Mouse (Mus musculus) CH12.LX (cell line): Measurements from ENCODE around the gene Lamc2. TPM values are rescaled to one million over a fixed set of nuclear protein-coding genes. Genes with fewer than 3 reads are reported as not detected.

Source experiments
- DNase-seq: peaks from one replicate; pipeline ENCODE4 v3.0.0-alpha.2; 2013; ENCODE audit errors: extremely low read depth
- H3K27ac ChIP-seq: 2 replicates; pipeline ENCODE4 v1.5.1; 2012; ENCODE audit warnings: low read depth, mild to moderate bottlenecking, control low read depth, moderate library complexity; ENCODE audit not compliant: insufficient read depth
- H3K27me3 ChIP-seq: replicated peaks from 2 replicates; pipeline ENCODE3; 2012; ENCODE audit warnings: inconsistent platforms
- H3K36me3 ChIP-seq, 2 experiments: replicated peaks in 1 of 2; 2 replicates each; pipeline versions ENCODE3 to v1.6.1; 2012; ENCODE audit warnings: inconsistent platforms in 1 of 2, low read length in 1 of 2, mild to moderate bottlenecking in 1 of 2, mixed read lengths in 1 of 2, moderate library complexity in 1 of 2; ENCODE audit not compliant: control insufficient read depth in 1 of 2, insufficient read depth in 1 of 2
- H3K4me1 ChIP-seq, 2 experiments: 2 replicates each; pipeline ENCODE4 v1.6.1; 2012; ENCODE audit warnings: inconsistent platforms in 1 of 2, moderate library complexity in 1 of 2; ENCODE audit not compliant: insufficient read depth in 2 of 2, control insufficient read depth in 1 of 2
- H3K4me2 ChIP-seq: 2 replicates; pipeline ENCODE4 v1.6.1; 2012; ENCODE audit warnings: low read depth, mild to moderate bottlenecking, control low read depth; ENCODE audit not compliant: poor library complexity, insufficient read depth, severe bottlenecking
- H3K4me3 ChIP-seq, 3 experiments: fragments of 150-350 bp in 1 of 3; sonication (generic) in 1 of 3; replicated peaks in 1 of 3; 2 replicates each; pipeline versions ENCODE3 to v1.5.1; 2011 to 2012; ENCODE audit warnings: low read depth in 2 of 3, low read length in 2 of 3, mild to moderate bottlenecking in 2 of 3, moderate library complexity in 2 of 3, control low read depth in 1 of 3, improper control_type of control experiment in 1 of 3, inconsistent platforms in 1 of 3, mixed read lengths in 1 of 3; ENCODE audit not compliant: poor library complexity in 1 of 3
- H3K79me2 ChIP-seq: replicated peaks from 2 replicates; pipeline ENCODE4 v1.6.1; 2012; ENCODE audit warnings: mild to moderate bottlenecking, moderate library complexity; ENCODE audit not compliant: control insufficient read depth, poor library complexity, insufficient read depth, severe bottlenecking; ENCODE audit errors: extremely low read depth
- H3K9ac ChIP-seq: 2 replicates; pipeline ENCODE4 v1.6.1; 2012; ENCODE audit warnings: low read depth, mild to moderate bottlenecking, control low read depth, moderate library complexity; ENCODE audit not compliant: insufficient read depth
- H3K9me3 ChIP-seq: replicated peaks from 2 replicates; pipeline ENCODE3; 2012; ENCODE audit warnings: low read length, inconsistent platforms, mixed read lengths
- BHLHE40 ChIP-seq: IDR thresholded peaks from 2 replicates; pipeline ENCODE4 v1.6.1; 2011; ENCODE audit warnings: mild to moderate bottlenecking, low read depth, low read length, improper control_type of control experiment
- CHD1 ChIP-seq: IDR thresholded peaks from 2 replicates; pipeline ENCODE4 v1.6.1; 2012; ENCODE audit warnings: low read depth, low read length, improper control_type of control experiment, inconsistent platforms
- CHD2 ChIP-seq: IDR thresholded peaks from 2 replicates; pipeline ENCODE4 v1.6.1; 2011; ENCODE audit warnings: low read length, improper control_type of control experiment
- CTCF ChIP-seq, 2 experiments: IDR thresholded peaks in 1 of 2; conservative IDR thresholded peaks in 1 of 2; 2 replicates each; pipeline ENCODE4 v1.5.1; 2011 to 2012; ENCODE audit warnings: low read depth in 2 of 2, low read length in 2 of 2, improper control_type of control experiment in 1 of 2, inconsistent platforms in 1 of 2, mild to moderate bottlenecking in 1 of 2, moderate library complexity in 1 of 2
- E2F4 ChIP-seq: IDR thresholded peaks from 2 replicates; pipeline ENCODE4 v1.6.1; 2011; ENCODE audit warnings: low read depth, low read length, improper control_type of control experiment; ENCODE audit not compliant: insufficient replicate concordance
- ELF1 ChIP-seq: IDR thresholded peaks from 2 replicates; pipeline ENCODE4 v1.6.1; 2014; ENCODE audit warnings: low read depth, mild to moderate bottlenecking, inconsistent platforms, low read length, improper control_type of control experiment
- ETS1 ChIP-seq: conservative IDR thresholded peaks from 2 replicates; pipeline ENCODE4 v1.6.1; 2012; ENCODE audit warnings: low read depth, mild to moderate bottlenecking, inconsistent platforms, low read length, improper control_type of control experiment, moderate library complexity
- JUN ChIP-seq: IDR thresholded peaks from 2 replicates; pipeline ENCODE4 v1.6.1; 2011; ENCODE audit warnings: low read depth, mild to moderate bottlenecking, low read length, improper control_type of control experiment, moderate library complexity; ENCODE audit not compliant: insufficient read depth
- JUND ChIP-seq: conservative IDR thresholded peaks from 2 replicates; pipeline ENCODE4 v1.6.1; 2011; ENCODE audit warnings: low read depth, low read length, improper control_type of control experiment
- KAT2A ChIP-seq: IDR thresholded peaks from 2 replicates; pipeline ENCODE4 v1.6.1; 2012; ENCODE audit warnings: low read length, improper control_type of control experiment, inconsistent platforms; ENCODE audit not compliant: insufficient replicate concordance
- MAFK ChIP-seq: IDR thresholded peaks from 2 replicates; pipeline ENCODE4 v1.6.1; 2011; ENCODE audit warnings: low read length, improper control_type of control experiment; ENCODE audit not compliant: insufficient replicate concordance
- MAZ ChIP-seq: IDR thresholded peaks from 2 replicates; pipeline ENCODE4 v1.6.1; 2012; ENCODE audit warnings: low read depth, mild to moderate bottlenecking, inconsistent platforms, low read length, improper control_type of control experiment, moderate library complexity
- NRF1 ChIP-seq: IDR thresholded peaks from 2 replicates; pipeline ENCODE4 v1.6.1; 2014; ENCODE audit warnings: low read depth, mild to moderate bottlenecking, inconsistent platforms, low read length, improper control_type of control experiment, moderate library complexity
- PAX5 ChIP-seq: IDR thresholded peaks from 2 replicates; pipeline ENCODE4 v1.6.1; 2012; ENCODE audit warnings: low read length, inconsistent platforms, mixed read lengths
- POLR2A ChIP-seq: IDR thresholded peaks from 2 replicates; pipeline ENCODE4 v1.6.1; 2011; ENCODE audit warnings: low read depth, mild to moderate bottlenecking, improper control_type of control experiment, low read length
- POLR2AphosphoS2 ChIP-seq: IDR thresholded peaks from 2 replicates; pipeline ENCODE4 v1.6.1; 2011; ENCODE audit warnings: low read depth, low read length, improper control_type of control experiment
- SMC3 ChIP-seq: IDR thresholded peaks from 2 replicates; pipeline ENCODE4 v1.6.1; 2011; ENCODE audit warnings: low read depth, low read length, improper control_type of control experiment
- TBP ChIP-seq: conservative IDR thresholded peaks from 2 replicates; pipeline ENCODE4 v1.6.1; 2011; ENCODE audit warnings: low read depth, low read length, improper control_type of control experiment
- USF1 ChIP-seq: IDR thresholded peaks from 2 replicates; pipeline ENCODE4 v1.6.1; 2014; ENCODE audit warnings: low read depth, mild to moderate bottlenecking, inconsistent platforms, low read length, improper control_type of control experiment
- USF2 ChIP-seq: conservative IDR thresholded peaks from 2 replicates; pipeline ENCODE4 v1.6.1; 2011; ENCODE audit warnings: low read depth, low read length, improper control_type of control experiment
- ZKSCAN1 ChIP-seq: IDR thresholded peaks from 2 replicates; pipeline ENCODE4 v1.6.1; 2012; ENCODE audit warnings: low read depth, inconsistent platforms, low read length, improper control_type of control experiment, borderline replicate concordance
- ZMIZ1 ChIP-seq: IDR thresholded peaks from 2 replicates; pipeline ENCODE4 v1.6.1; 2012; ENCODE audit warnings: low read depth, mild to moderate bottlenecking, inconsistent platforms, low read length, improper control_type of control experiment
- ZNF384 ChIP-seq: IDR thresholded peaks from 2 replicates; pipeline ENCODE4 v1.6.1; 2012; ENCODE audit warnings: low read depth, low read length, improper control_type of control experiment, inconsistent platforms
- dilution Hi-C: fragments of 300-500 bp; cut with MboI; formaldehyde crosslinking; loops from 2 replicates; pipeline ENCODE4 v1.14.3; 2020; ENCODE audit warnings: low sequenced_read_pairs; ENCODE audit not compliant: extremely low pct_unique_long_range_greater_than_20kb, extremely low pct_ligation_motif_present
- in situ Hi-C: fragments of 300-500 bp; cut with MboI; formaldehyde crosslinking; loops from 3 replicates; pipeline ENCODE4 v1.14.3; 2019; ENCODE audit warnings: low sequenced_read_pairs, low pct_ligation_motif_present, low pct_unique_long_range_greater_than_20kb, mixed read lengths
- polyA plus RNA-seq: library from polyadenylated mRNA; unstranded; fragments of >175 nt; gene quantifications from 2 replicates; pipeline ENCODE4 v1.2.1, GENCODE M21; 2012; ENCODE audit warnings: low read depth; ENCODE audit not compliant: insufficient read length
- total RNA-seq, 2 experiments: library from RNA; depleted of rRNA; stranded (reverse); fragments of 300-350 nt in 1 of 2; fragments of >200 nt in 1 of 2; gene quantifications; 2 replicates each; pipeline ENCODE4 v1.2.3; 2012 to 2014

Gene Lamc2
- total and polyA plus RNA-seq, 3 experiments: 0.09 to 1.0 (median 0.25) TPM

DNA sequence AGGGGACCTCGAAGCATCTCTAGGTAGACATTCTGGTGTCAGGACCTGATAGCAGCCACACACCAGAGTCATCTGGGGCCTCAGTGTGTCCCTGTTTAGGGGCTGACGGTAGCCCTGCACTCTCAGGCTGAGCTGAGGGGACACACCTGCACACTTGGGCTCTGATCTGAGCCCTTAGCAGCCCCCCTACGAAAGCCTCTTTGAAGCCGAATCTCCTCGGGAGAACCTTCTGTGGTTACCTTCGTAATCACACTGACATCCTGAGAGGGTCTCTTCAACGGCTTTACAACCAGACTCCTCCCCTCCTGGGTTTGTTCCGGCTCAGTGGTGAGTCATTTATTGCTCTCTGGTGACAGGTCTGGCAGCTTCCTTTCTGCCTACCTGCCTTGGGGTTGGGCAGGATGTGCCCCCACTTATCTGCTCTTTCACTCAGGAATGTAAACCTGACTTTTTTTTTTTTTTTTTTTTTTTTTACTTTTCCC lies 45.5 kb downstream of the Lamc2 start:
- Histone ChIP-seq H3K4me2 (no peak overlapping the region), H3K4me3 (no peak overlapping the region), H3K36me3 (no peaks in the 10 kb centered on the region), H3K9ac (no peak overlapping the region), H3K9me3 (no peaks in the 10 kb centered on the region), H3K27me3 (no peaks in the 10 kb centered on the region), H3K79me2 (no peaks in the 10 kb centered on the region), H3K4me1 (peaks cover 3 to 7% of the 10 kb centered on the region in 2 experiments; a peak in 1 of 4 replicates), H3K27ac (no peak overlapping the region)
- in situ Hi-C loops: no loop called here
- peak; percentile 14 for DNase-seq
- TF ChIP-seq CTCF (conservative IDR thresholded peaks at IDR 0.05 in 1 of 2, IDR thresholded peaks at IDR 0.05 in 1 of 2; ENCODE audit: low read depth in 2 of 2, low read length in 2 of 2) (no peak), MAFK (no peak), ZNF384 (peak; percentile 48; the same call in 1 of the 2 replicates), CHD2 (no peak)
- dilution Hi-C loops: no loop called here

DNA sequence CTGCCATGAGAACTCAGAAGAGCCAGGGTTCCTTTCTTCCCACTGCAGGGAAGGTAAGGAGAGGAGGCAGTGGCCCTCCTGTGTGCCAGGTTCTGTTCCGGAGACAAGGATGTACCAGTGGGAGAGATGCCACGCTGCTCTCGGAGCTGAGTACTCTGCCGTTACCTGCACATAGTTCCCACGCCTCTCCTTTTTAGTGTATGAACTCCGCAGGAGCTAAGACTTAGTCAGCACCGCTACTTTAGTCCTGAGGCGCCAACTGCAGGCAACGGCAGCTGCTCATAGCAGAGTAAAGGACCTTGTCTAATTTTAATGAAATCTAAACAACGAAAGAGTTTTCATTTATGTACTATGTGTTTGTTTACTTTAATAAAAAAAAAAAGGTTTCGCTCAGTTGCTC lies 46.0 kb downstream of the Lamc2 start:
- no peak for TF ChIP-seq ZMIZ1
- TF ChIP-seq TBP: no peak
- no peak for TF ChIP-seq USF1
- TF ChIP-seq NRF1: no peak
- no peak for TF ChIP-seq JUN
- no peak for TF ChIP-seq SMC3
- TF ChIP-seq ELF1: no peak
- TF ChIP-seq CHD2: no peak
- TF ChIP-seq ZNF384: no peak
- TF ChIP-seq BHLHE40: no peak
- no peak for TF ChIP-seq USF2
- no peak for TF ChIP-seq ZKSCAN1
- TF ChIP-seq, all 38 proteins: peak for 0
- Histone ChIP-seq H3K9ac (no peak overlapping the region), H3K27me3 (no peaks in the 10 kb centered on the region), H3K4me2 (no peak overlapping the region), H3K9me3 (no peaks in the 10 kb centered on the region), H3K79me2 (no peaks in the 10 kb centered on the region), H3K36me3 (no peaks in the 10 kb centered on the region), H3K27ac (no peak overlapping the region), H3K4me1 (peaks cover 3 to 7% of the 10 kb centered on the region in 2 experiments; a peak in 1 of 4 replicates), H3K4me3 (no peak overlapping the region)
- dilution Hi-C loops (no loop called here), in situ Hi-C loops (no loop called here)
- DNase-seq: no peak

DNA sequence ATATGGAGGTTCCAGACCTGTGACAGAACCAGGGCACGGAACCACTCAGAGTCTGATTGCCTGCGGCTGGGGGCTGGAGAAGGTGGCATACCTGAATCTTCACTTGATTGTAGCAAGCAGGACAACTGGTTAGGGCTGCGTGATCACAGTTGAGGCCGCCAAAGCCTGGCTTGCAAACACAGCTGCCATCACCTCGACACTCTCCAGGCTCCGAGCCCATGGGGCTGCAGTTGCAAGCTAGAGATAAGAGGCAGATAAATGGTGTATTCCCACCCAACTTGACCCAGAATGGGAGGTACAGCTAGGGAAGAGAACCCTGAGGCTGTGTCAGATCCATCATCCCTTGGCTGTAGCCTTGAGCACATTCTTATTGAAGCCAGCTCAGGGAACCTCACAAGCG lies 46.6 kb downstream of the Lamc2 start:
- Histone ChIP-seq H3K4me3 (no peak overlapping the region), H3K36me3 (no peaks in the 10 kb centered on the region)
- dilution Hi-C loops: no loop called here

More for the DNA sequence above, 46.6 kb downstream of the Lamc2 start:
- Histone ChIP-seq H3K4me2 (no peak overlapping the region), H3K27ac (no peak overlapping the region), H3K9ac (no peak overlapping the region), H3K27me3 (no peaks in the 10 kb centered on the region), H3K79me2 (no peaks in the 10 kb centered on the region), H3K4me1 (peaks cover 3 to 7% of the 10 kb centered on the region in 2 experiments; a peak in 1 of 4 replicates), H3K9me3 (no peaks in the 10 kb centered on the region)
- in situ Hi-C loops: no loop called here
- no peak for DNase-seq
- TF ChIP-seq CHD1: no peak
- no peak for TF ChIP-seq SMC3
- TF ChIP-seq MAFK: no peak
- TF ChIP-seq NRF1: no peak
- no peak for TF ChIP-seq POLR2A
- no peak for TF ChIP-seq MAZ
- TF ChIP-seq POLR2AphosphoS2: no peak
- TF ChIP-seq JUND: no peak
- no peak for TF ChIP-seq BHLHE40
- no peak for TF ChIP-seq E2F4
- TF ChIP-seq KAT2A: no peak
- no peak for TF ChIP-seq ZMIZ1
- TF ChIP-seq PAX5: no peak
- no peak for TF ChIP-seq ETS1
- no peak for TF ChIP-seq ZNF384
